Mouse (Mus musculus): ENCODE measurements at regions not wholly inside any gene's neighbourhood (a gene's known extent, or its start where the extent isn't known, plus 50 kb on each side); places are given as distances from the start of the nearest gene placed in this dataset.
A peak's percentile ranks its signal among the peaks of the same experiment; 100 is the strongest.

GRCm38 (mm10) chr16:29719571-29720451 lies 140.7 kb downstream of the Opa1 start:
- no peaks in the 10 kb centered on the region for H3K36me3 ChIP-seq (replicated peaks; ENCODE audit: control insufficient read depth, insufficient read depth, low read depth, low read length)
- ATAC-seq (replicated peaks; ENCODE audit: insufficient number of reproducible peaks, low FRiP score, low TSS enrichment, low read depth), result peak; percentile 73
- no peak overlapping the region for H3K9ac ChIP-seq (replicated peaks; ENCODE audit: low read length)
- WGBS, result 54% methylated on average over 23 of the region's 23 CpGs
- H3K27me3 ChIP-seq (ENCODE audit: control insufficient read depth, insufficient read depth, low read length), result no peaks in the 10 kb centered on the region; the same call in 1 of the 2 replicates
- peak; percentile 58 for DNase-seq (ENCODE audit: low spot score)
- no peaks in the 10 kb centered on the region for H3K9me3 ChIP-seq (replicated peaks; ENCODE audit: control insufficient read depth, low read length)
- H3K27ac ChIP-seq (replicated peaks; ENCODE audit: low read depth, low read length), result 0 out of 2 replicates have a peak overlapping the region, but pooled peaks have one; percentile 16
- peaks cover 10% of the 10 kb centered on the region; the same call in 1 of the 2 replicates for H3K4me1 ChIP-seq (ENCODE audit: control insufficient read depth, insufficient read depth, low read length)
- H3K4me2 ChIP-seq (ENCODE audit: low read depth, low read length), result no peak overlapping the region
- no peak overlapping the region for H3K4me3 ChIP-seq (ENCODE audit: low read depth, low read length)

- WGBS, result 52% methylated on average over 5 of the region's 5 CpGs
- no peak for ATAC-seq (replicated peaks; ENCODE audit: insufficient number of reproducible peaks, low FRiP score, low TSS enrichment, low read depth)
- peaks cover 11% of the 10 kb centered on the region; the same call in 1 of the 2 replicates for H3K27me3 ChIP-seq (ENCODE audit: control insufficient read depth, insufficient read depth, low read length)
Observed at GRCm38 (mm10) chr16:29725153-29725552, 146.0 kb downstream of the Opa1 start.

GRCm38 (mm10) chr16:29725563-29725962 lies 146.4 kb downstream of the Opa1 start:
- peaks cover 13% of the 10 kb centered on the region for H3K4me1 ChIP-seq (ENCODE audit: control insufficient read depth, insufficient read depth, low read length)
- no peak for DNase-seq (ENCODE audit: low spot score)
- WGBS, result 47% methylated on average over 4 of the region's 4 CpGs

More at GRCm38 (mm10) chr16:29725153-29725552, 146.0 kb downstream of the Opa1 start:
- H3K36me3 ChIP-seq (replicated peaks; ENCODE audit: control insufficient read depth, insufficient read depth, low read depth, low read length), result no peaks in the 10 kb centered on the region
- H3K4me3 ChIP-seq (ENCODE audit: low read depth, low read length), result no peak overlapping the region
- H3K4me2 ChIP-seq (ENCODE audit: low read depth, low read length), result no peak overlapping the region
- no peak overlapping the region for H3K27ac ChIP-seq (replicated peaks; ENCODE audit: low read depth, low read length)
- no peak for DNase-seq (ENCODE audit: low spot score)
- H3K9ac ChIP-seq (replicated peaks; ENCODE audit: low read length), result no peak overlapping the region
- peaks cover 12% of the 10 kb centered on the region for H3K4me1 ChIP-seq (ENCODE audit: control insufficient read depth, insufficient read depth, low read length)
- H3K9me3 ChIP-seq (replicated peaks; ENCODE audit: control insufficient read depth, low read length), result no peaks in the 10 kb centered on the region

GRCm38 (mm10) chr16:29727397-29727796 lies 148.3 kb downstream of the Opa1 start:
- DNase-seq (ENCODE audit: low spot score), result no peak
- H3K4me2 ChIP-seq (ENCODE audit: low read depth, low read length), result no peak overlapping the region
- no peak overlapping the region for H3K9ac ChIP-seq (replicated peaks; ENCODE audit: low read length)
- no peak overlapping the region for H3K4me3 ChIP-seq (ENCODE audit: low read depth, low read length)
- peaks cover 11% of the 10 kb centered on the region; the same call in 1 of the 2 replicates for H3K27me3 ChIP-seq (ENCODE audit: control insufficient read depth, insufficient read depth, low read length)
- H3K36me3 ChIP-seq (replicated peaks; ENCODE audit: control insufficient read depth, insufficient read depth, low read depth, low read length), result no peaks in the 10 kb centered on the region
- peaks cover 13% of the 10 kb centered on the region for H3K4me1 ChIP-seq (ENCODE audit: control insufficient read depth, insufficient read depth, low read length)
- no peak for ATAC-seq (replicated peaks; ENCODE audit: insufficient number of reproducible peaks, low FRiP score, low TSS enrichment, low read depth)
- H3K9me3 ChIP-seq (replicated peaks; ENCODE audit: control insufficient read depth, low read length), result no peaks in the 10 kb centered on the region
- H3K27ac ChIP-seq (replicated peaks; ENCODE audit: low read depth, low read length), result no peak overlapping the region
- 85% methylated on average over 7 of the region's 7 CpGs for WGBS

More at GRCm38 (mm10) chr16:29725563-29725962, 146.4 kb downstream of the Opa1 start:
- no peak overlapping the region for H3K4me3 ChIP-seq (ENCODE audit: low read depth, low read length)
- no peak overlapping the region for H3K27ac ChIP-seq (replicated peaks; ENCODE audit: low read depth, low read length)
- peaks cover 11% of the 10 kb centered on the region; the same call in 1 of the 2 replicates for H3K27me3 ChIP-seq (ENCODE audit: control insufficient read depth, insufficient read depth, low read length)
- H3K4me2 ChIP-seq (ENCODE audit: low read depth, low read length), result no peak overlapping the region
- no peaks in the 10 kb centered on the region for H3K9me3 ChIP-seq (replicated peaks; ENCODE audit: control insufficient read depth, low read length)
- ATAC-seq (replicated peaks; ENCODE audit: insufficient number of reproducible peaks, low FRiP score, low TSS enrichment, low read depth), result no peak
- H3K36me3 ChIP-seq (replicated peaks; ENCODE audit: control insufficient read depth, insufficient read depth, low read depth, low read length), result no peaks in the 10 kb centered on the region
- H3K9ac ChIP-seq (replicated peaks; ENCODE audit: low read length), result no peak overlapping the region

DNA sequence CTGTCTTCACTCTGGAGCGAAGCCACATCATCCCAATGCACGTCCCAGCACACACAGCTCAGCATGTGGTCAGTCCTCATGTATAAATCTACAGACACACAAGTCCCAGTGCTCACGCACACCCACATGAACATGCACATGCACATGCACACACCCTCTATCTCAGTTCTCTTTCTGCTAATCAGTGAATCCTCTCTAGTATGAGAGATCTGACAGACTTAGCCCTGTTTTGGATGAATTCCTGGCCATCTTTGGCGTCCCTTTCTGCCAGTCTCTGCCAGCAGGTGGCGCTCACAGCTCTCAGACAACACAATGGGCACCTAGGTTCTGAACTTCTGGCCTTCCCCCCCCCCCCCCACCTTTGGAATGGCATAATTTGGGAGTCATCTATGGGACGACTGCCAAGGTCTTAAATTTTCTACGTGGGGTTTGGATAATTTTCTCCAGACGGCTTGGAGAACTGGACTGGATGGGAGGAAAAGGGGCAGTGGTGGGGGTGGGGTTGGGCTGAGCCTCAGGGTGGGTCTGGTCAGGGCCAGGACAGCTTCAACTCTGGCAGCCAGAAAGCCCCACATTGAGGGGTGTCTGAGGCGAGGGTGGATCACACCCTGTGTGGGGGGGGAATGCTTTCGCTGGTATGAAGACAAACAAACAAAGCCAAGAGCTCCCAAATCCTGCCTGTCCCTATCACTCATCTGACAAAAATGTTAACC lies 149.8 kb downstream of the Opa1 start:
- ATAC-seq (replicated peaks; ENCODE audit: insufficient number of reproducible peaks, low FRiP score, low TSS enrichment, low read depth) (peak; percentile 74; the same call in 1 of the 2 replicates), DNase-seq (ENCODE audit: low spot score) (peak; percentile 86)
- Histone ChIP-seq H3K4me2 (ENCODE audit: low read depth, low read length) (no peak overlapping the region), H3K36me3 (replicated peaks; ENCODE audit: control insufficient read depth, insufficient read depth, low read depth, low read length) (no peaks in the 10 kb centered on the region), H3K27me3 (ENCODE audit: control insufficient read depth, insufficient read depth, low read length) (peaks cover 11% of the 10 kb centered on the region; the same call in 1 of the 2 replicates), H3K27ac (replicated peaks; ENCODE audit: low read depth, low read length) (no peak overlapping the region), H3K9me3 (replicated peaks; ENCODE audit: control insufficient read depth, low read length) (no peaks in the 10 kb centered on the region), H3K4me3 (ENCODE audit: low read depth, low read length) (no peak overlapping the region), H3K4me1 (ENCODE audit: control insufficient read depth, insufficient read depth, low read length) (peaks cover 10% of the 10 kb centered on the region), H3K9ac (replicated peaks; ENCODE audit: low read length) (no peak overlapping the region)
- 21% methylated on average over 10 of the region's 10 CpGs for WGBS

GRCm38 (mm10) chr16:29730010-29730409 lies 150.9 kb downstream of the Opa1 start:
- DNase-seq (ENCODE audit: low spot score), result no peak
- Histone ChIP-seq H3K4me2 (ENCODE audit: low read depth, low read length) (no peak overlapping the region), H3K4me3 (ENCODE audit: low read depth, low read length) (no peak overlapping the region), H3K4me1 (ENCODE audit: control insufficient read depth, insufficient read depth, low read length) (peaks cover 10% of the 10 kb centered on the region), H3K27me3 (ENCODE audit: control insufficient read depth, insufficient read depth, low read length) (peaks cover 11% of the 10 kb centered on the region; the same call in 1 of the 2 replicates), H3K27ac (replicated peaks; ENCODE audit: low read depth, low read length) (no peak overlapping the region), H3K36me3 (replicated peaks; ENCODE audit: control insufficient read depth, insufficient read depth, low read depth, low read length) (no peaks in the 10 kb centered on the region), H3K9ac (replicated peaks; ENCODE audit: low read length) (no peak overlapping the region), H3K9me3 (replicated peaks; ENCODE audit: control insufficient read depth, low read length) (no peaks in the 10 kb centered on the region)
- ATAC-seq (replicated peaks; ENCODE audit: insufficient number of reproducible peaks, low FRiP score, low TSS enrichment, low read depth), result no peak
- 23% methylated on average over 5 of the region's 5 CpGs for WGBS

DNA sequence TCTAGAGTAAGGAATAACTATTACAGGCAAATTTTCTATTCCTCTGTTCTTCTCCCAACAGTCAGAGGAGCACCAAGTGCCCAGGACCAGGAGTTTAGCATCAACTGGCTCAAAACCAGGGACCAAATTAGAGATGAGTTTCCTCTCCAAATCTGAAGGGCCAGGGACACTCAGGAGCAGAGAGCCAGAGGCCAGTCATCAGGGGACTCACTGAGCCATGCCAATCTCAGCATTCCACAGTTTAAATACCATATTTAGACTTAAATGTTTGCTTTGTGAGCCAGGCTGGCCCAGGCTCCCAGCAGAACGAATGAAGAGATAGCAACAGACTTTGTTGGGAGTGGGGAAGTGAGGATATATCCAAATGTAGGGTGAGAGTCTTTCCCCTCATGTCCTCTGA lies 153.8 kb downstream of the Opa1 start:
- Histone ChIP-seq H3K4me1 (ENCODE audit: control insufficient read depth, insufficient read depth, low read length) (peaks cover 21% of the 10 kb centered on the region), H3K9ac (replicated peaks; ENCODE audit: low read length) (no peak overlapping the region), H3K27me3 (ENCODE audit: control insufficient read depth, insufficient read depth, low read length) (0 out of 2 replicates have a peak, but pooled peaks cover 5% of the 10 kb centered on the region), H3K4me3 (ENCODE audit: low read depth, low read length) (no peak overlapping the region), H3K27ac (replicated peaks; ENCODE audit: low read depth, low read length) (no peak overlapping the region), H3K4me2 (ENCODE audit: low read depth, low read length) (no peak overlapping the region), H3K36me3 (replicated peaks; ENCODE audit: control insufficient read depth, insufficient read depth, low read depth, low read length) (no peaks in the 10 kb centered on the region), H3K9me3 (replicated peaks; ENCODE audit: control insufficient read depth, low read length) (no peaks in the 10 kb centered on the region)
- no peak for DNase-seq (ENCODE audit: low spot score)
- no peak for ATAC-seq (replicated peaks; ENCODE audit: insufficient number of reproducible peaks, low FRiP score, low TSS enrichment, low read depth)
- WGBS, result 64% methylated on average over 1 of the region's 1 CpGs
